Mouse (Mus musculus): ENCODE measurements around the gene Hdac5. TPM values are rescaled to one million over a fixed set of nuclear protein-coding genes. Genes with fewer than 3 reads are reported as not detected.

Gene Hdac5
- polyA plus RNA-seq, 1 experiment = 102 TPM

GRCm38 (mm10) chr11:102248630-102249230 is 18.8 kb upstream of the Hdac5 start, which contains the start of gene BC030867:
Gene BC030867 (plus strand): TSS chr11:102248882.
- no peaks in the 10 kb centered on the region for H3K27me3 ChIP-seq (ENCODE audit: control insufficient read depth, insufficient read depth, low read length)
- no peak within 1 kb of the TSS for H3K27ac ChIP-seq (ENCODE audit: insufficient read depth, low read depth, low read length)
- WGBS = 1% methylated on average over 41 of the region's 41 CpGs
- no peaks in the 10 kb centered on the region for H3K36me3 ChIP-seq (ENCODE audit: control insufficient read depth, insufficient read depth, low read length)
- TF ChIP-seq POLR2A (IDR thresholded peaks at IDR 0.05; ENCODE audit: low read depth, low read length) (no peak), CTCF (IDR thresholded peaks at IDR 0.05; ENCODE audit: extremely low read depth, insufficient read length, insufficient replicate concordance, low read depth, low read length) (peak; percentile 81)
- H3K4me1 ChIP-seq (ENCODE audit: control insufficient read depth, insufficient read depth, insufficient read length, low read length) = peaks cover 4% of the 10 kb centered on the region
- peak within 1 kb of the TSS; percentile 69 for H3K4me3 ChIP-seq (ENCODE audit: low read depth, low read length)

- TF ChIP-seq POLR2A (IDR thresholded peaks at IDR 0.05; ENCODE audit: low read depth, low read length) = no peak
- TF ChIP-seq CTCF (IDR thresholded peaks at IDR 0.05; ENCODE audit: extremely low read depth, insufficient read length, insufficient replicate concordance, low read depth, low read length) = peak; percentile 8; the same call in 1 of the 2 replicates
- no peak overlapping the region for H3K27ac ChIP-seq (ENCODE audit: insufficient read depth, low read depth, low read length)
- H3K36me3 ChIP-seq (ENCODE audit: control insufficient read depth, insufficient read depth, low read length) = no peaks in the 10 kb centered on the region
- no peak overlapping the region for H3K4me3 ChIP-seq (ENCODE audit: low read depth, low read length)
- H3K27me3 ChIP-seq (ENCODE audit: control insufficient read depth, insufficient read depth, low read length) = no peaks in the 10 kb centered on the region
- 92% methylated on average over 4 of the region's 4 CpGs for WGBS
- H3K4me1 ChIP-seq (ENCODE audit: control insufficient read depth, insufficient read depth, insufficient read length, low read length) = peaks cover 4% of the 10 kb centered on the region
These were observed 16.9 kb upstream of the Hdac5 start for GRCm38 (mm10) chr11:102246871-102247270.

- Histone ChIP-seq H3K4me1 (ENCODE audit: control insufficient read depth, insufficient read depth, insufficient read length, low read length) (peaks cover 6% of the 10 kb centered on the region), H3K27me3 (ENCODE audit: control insufficient read depth, insufficient read depth, low read length) (no peaks in the 10 kb centered on the region), H3K4me3 (ENCODE audit: low read depth, low read length) (no peak overlapping the region), H3K36me3 (ENCODE audit: control insufficient read depth, insufficient read depth, low read length) (no peaks in the 10 kb centered on the region), H3K27ac (ENCODE audit: insufficient read depth, low read depth, low read length) (no peak overlapping the region)
- TF ChIP-seq POLR2A (IDR thresholded peaks at IDR 0.05; ENCODE audit: low read depth, low read length) = no peak
- no peak for TF ChIP-seq CTCF (IDR thresholded peaks at IDR 0.05; ENCODE audit: extremely low read depth, insufficient read length, insufficient replicate concordance, low read depth, low read length)
- WGBS = 85% methylated on average over 6 of the region's 6 CpGs
These were observed 16.3 kb upstream of the Hdac5 start for GRCm38 (mm10) chr11:102246273-102246635.

- no peak overlapping the region for H3K27ac ChIP-seq (ENCODE audit: insufficient read depth, low read depth, low read length)
- 66% methylated on average over 14 of the region's 14 CpGs for WGBS
- H3K4me3 ChIP-seq (ENCODE audit: low read depth, low read length) = no peak overlapping the region
These were observed 15.8 kb upstream of the Hdac5 start for GRCm38 (mm10) chr11:102245581-102246272.

GRCm38 (mm10) chr11:102244926-102245449 is 15.0 kb upstream of the Hdac5 start:
- no peak for TF ChIP-seq POLR2A (IDR thresholded peaks at IDR 0.05; ENCODE audit: low read depth, low read length)
- no peak for TF ChIP-seq CTCF (IDR thresholded peaks at IDR 0.05; ENCODE audit: extremely low read depth, insufficient read length, insufficient replicate concordance, low read depth, low read length)
- H3K27ac ChIP-seq (ENCODE audit: insufficient read depth, low read depth, low read length) = no peak overlapping the region

More at GRCm38 (mm10) chr11:102245581-102246272, 15.8 kb upstream of the Hdac5 start:
- Histone ChIP-seq H3K4me1 (ENCODE audit: control insufficient read depth, insufficient read depth, insufficient read length, low read length) (peaks cover 6% of the 10 kb centered on the region), H3K36me3 (ENCODE audit: control insufficient read depth, insufficient read depth, low read length) (no peaks in the 10 kb centered on the region), H3K27me3 (ENCODE audit: control insufficient read depth, insufficient read depth, low read length) (no peaks in the 10 kb centered on the region)
- TF ChIP-seq POLR2A (IDR thresholded peaks at IDR 0.05; ENCODE audit: low read depth, low read length) (no peak), CTCF (IDR thresholded peaks at IDR 0.05; ENCODE audit: extremely low read depth, insufficient read length, insufficient replicate concordance, low read depth, low read length) (no peak; the same call in 1 of the 2 replicates)

GRCm38 (mm10) chr11:102241874-102242273 is 11.9 kb upstream of the Hdac5 start:
- H3K36me3 ChIP-seq (ENCODE audit: control insufficient read depth, insufficient read depth, low read length) = no peaks in the 10 kb centered on the region
- peak overlapping the region; percentile 74; the same call in 1 of the 2 replicates for H3K27ac ChIP-seq (ENCODE audit: insufficient read depth, low read depth, low read length)
- TF ChIP-seq CTCF (IDR thresholded peaks at IDR 0.05; ENCODE audit: extremely low read depth, insufficient read length, insufficient replicate concordance, low read depth, low read length) (peak; percentile 6; the same call in 1 of the 2 replicates), POLR2A (IDR thresholded peaks at IDR 0.05; ENCODE audit: low read depth, low read length) (no peak)
- no peak overlapping the region for H3K4me3 ChIP-seq (ENCODE audit: low read depth, low read length)
- 74% methylated on average over 5 of the region's 5 CpGs for WGBS
- peaks cover 6% of the 10 kb centered on the region; the same call in 1 of the 2 replicates for H3K4me1 ChIP-seq (ENCODE audit: control insufficient read depth, insufficient read depth, insufficient read length, low read length)
- H3K27me3 ChIP-seq (ENCODE audit: control insufficient read depth, insufficient read depth, low read length) = no peaks in the 10 kb centered on the region

More at GRCm38 (mm10) chr11:102244926-102245449, 15.0 kb upstream of the Hdac5 start:
- Histone ChIP-seq H3K4me3 (ENCODE audit: low read depth, low read length) (peak overlapping the region; percentile 41), H3K4me1 (ENCODE audit: control insufficient read depth, insufficient read depth, insufficient read length, low read length) (peaks cover 6% of the 10 kb centered on the region), H3K36me3 (ENCODE audit: control insufficient read depth, insufficient read depth, low read length) (no peaks in the 10 kb centered on the region), H3K27me3 (ENCODE audit: control insufficient read depth, insufficient read depth, low read length) (no peaks in the 10 kb centered on the region)
- 2% methylated on average over 32 of the region's 32 CpGs for WGBS

- H3K27ac ChIP-seq (ENCODE audit: insufficient read depth, low read depth, low read length) = peak overlapping the region; percentile 74
- TF ChIP-seq POLR2A (IDR thresholded peaks at IDR 0.05; ENCODE audit: low read depth, low read length) (no peak), CTCF (IDR thresholded peaks at IDR 0.05; ENCODE audit: extremely low read depth, insufficient read length, insufficient replicate concordance, low read depth, low read length) (no peak)
- 31% methylated on average over 5 of the region's 5 CpGs for WGBS
- no peak overlapping the region for H3K4me3 ChIP-seq (ENCODE audit: low read depth, low read length)
- no peaks in the 10 kb centered on the region for H3K36me3 ChIP-seq (ENCODE audit: control insufficient read depth, insufficient read depth, low read length)
- H3K4me1 ChIP-seq (ENCODE audit: control insufficient read depth, insufficient read depth, insufficient read length, low read length) = peaks cover 6% of the 10 kb centered on the region; the same call in 1 of the 2 replicates
- no peaks in the 10 kb centered on the region for H3K27me3 ChIP-seq (ENCODE audit: control insufficient read depth, insufficient read depth, low read length)
These were observed 11.3 kb upstream of the Hdac5 start for GRCm38 (mm10) chr11:102241246-102241645.
